Mouse (Mus musculus): ENCODE results near the gene Adcyap1r1. TPM values are rescaled to one million over a fixed set of nuclear protein-coding genes. Genes with fewer than 3 reads are reported as not detected.

Adcyap1r1 gene
- polyA plus RNA-seq, 1 experiment from 2014 or later, result 0.31 TPM

- in situ Hi-C loops (cut with MboI; ENCODE audit: low pct_unique_long_range_greater_than_20kb), result no loop called here
- DNase-seq (ENCODE audit: low read depth, low spot score) (no peak), ATAC-seq (no peak)
- POLR2A ChIA-PET, result no interaction called here
- no peak for TF ChIP-seq CTCF (IDR thresholded peaks at IDR 0.05)
- CTCF ChIA-PET, result no interaction called here
- H3K27me3 ChIP-seq, result peaks cover 14% of the 10 kb centered on the region
Measured at GRCm38 (mm10) chr6:55448976-55449678, 2.7 kb upstream of the Adcyap1r1 start.

- ATAC-seq (no peak), DNase-seq (ENCODE audit: low read depth, low spot score) (no peak)
- H3K27me3 ChIP-seq, result peaks cover 14% of the 10 kb centered on the region
- in situ Hi-C loops (cut with MboI; ENCODE audit: low pct_unique_long_range_greater_than_20kb), result no loop called here
- no peak for TF ChIP-seq CTCF (IDR thresholded peaks at IDR 0.05)
- POLR2A ChIA-PET, result no interaction called here
- CTCF ChIA-PET, result interaction anchor here (1.0 to 1.5 kb wide), 3 partner anchors 11 to 53 kb away, joined by 3 to 5 read pairs (median 3); no protein-coding TSS in a partner anchor
Measured at GRCm38 (mm10) chr6:55452381-55452780, 603 bp downstream of the Adcyap1r1 start.

GRCm38 (mm10) chr6:55453548-55453947 is 1.8 kb downstream of the Adcyap1r1 start:
- ATAC-seq, result no peak
- POLR2A ChIA-PET, result no interaction called here
- H3K27me3 ChIP-seq, result peaks cover 14% of the 10 kb centered on the region
- in situ Hi-C loops (cut with MboI; ENCODE audit: low pct_unique_long_range_greater_than_20kb), result no loop called here
- TF ChIP-seq CTCF (IDR thresholded peaks at IDR 0.05), result no peak
- CTCF ChIA-PET, result interaction anchor here (1.1 to 1.5 kb wide), 3 partner anchors 9 to 51 kb away, joined by 3 to 5 read pairs (median 3); no protein-coding TSS in a partner anchor
- no peak for DNase-seq (ENCODE audit: low read depth, low spot score)

- no peak for DNase-seq (ENCODE audit: low read depth, low spot score)
- no peak for ATAC-seq
- H3K27me3 ChIP-seq, result peaks cover 14% of the 10 kb centered on the region
- ChIA-PET POLR2A (no interaction called here), CTCF (no interaction called here)
- in situ Hi-C loops (cut with MboI; ENCODE audit: low pct_unique_long_range_greater_than_20kb), result no loop called here
- TF ChIP-seq CTCF (IDR thresholded peaks at IDR 0.05), result no peak
Measured at GRCm38 (mm10) chr6:55455641-55456040, 3.9 kb downstream of the Adcyap1r1 start.

GRCm38 (mm10) chr6:55457727-55458126 is 5.9 kb downstream of the Adcyap1r1 start:
- ATAC-seq (no peak), DNase-seq (ENCODE audit: low read depth, low spot score) (no peak)
- ChIA-PET POLR2A (no interaction called here), CTCF (no interaction called here)
- no peak for TF ChIP-seq CTCF (IDR thresholded peaks at IDR 0.05)
- H3K27me3 ChIP-seq, result no peaks in the 10 kb centered on the region
- in situ Hi-C loops (cut with MboI; ENCODE audit: low pct_unique_long_range_greater_than_20kb), result no loop called here

- TF ChIP-seq CTCF (IDR thresholded peaks at IDR 0.05), result no peak
- CTCF ChIA-PET, result interaction anchor here (1.0 kb wide), 1 partner anchor 66 kb away, joined by 4 read pairs; no protein-coding TSS in a partner anchor
- in situ Hi-C loops (cut with MboI; ENCODE audit: low pct_unique_long_range_greater_than_20kb), result no loop called here
- DNase-seq (ENCODE audit: low read depth, low spot score) (no peak), ATAC-seq (no peak)
- POLR2A ChIA-PET, result no interaction called here
- no peaks in the 10 kb centered on the region for H3K27me3 ChIP-seq
Measured at GRCm38 (mm10) chr6:55458156-55458555, 6.4 kb downstream of the Adcyap1r1 start.

GRCm38 (mm10) chr6:55459545-55460397 is 8.0 kb downstream of the Adcyap1r1 start:
- CTCF ChIA-PET, result interaction anchor here (0.8 to 2.1 kb wide), 5 partner anchors 11 to 62 kb away, joined by 3 to 10 read pairs (median 4); no protein-coding TSS in a partner anchor
- no peak for ATAC-seq
- TF ChIP-seq CTCF (IDR thresholded peaks at IDR 0.05), result no peak
- in situ Hi-C loops (cut with MboI; ENCODE audit: low pct_unique_long_range_greater_than_20kb), result no loop called here
- H3K27me3 ChIP-seq, result no peaks in the 10 kb centered on the region
- DNase-seq (ENCODE audit: low read depth, low spot score), result no peak
- POLR2A ChIA-PET, result no interaction called here

- no peaks in the 10 kb centered on the region for H3K27me3 ChIP-seq
- TF ChIP-seq CTCF (IDR thresholded peaks at IDR 0.05), result no peak
- no peak for DNase-seq (ENCODE audit: low read depth, low spot score)
- ATAC-seq, result no peak
- ChIA-PET CTCF (interaction anchor here (0.9 to 2.1 kb wide), 4 partner anchors 10 to 46 kb away, joined by 3 to 10 read pairs (median 3); no protein-coding TSS in a partner anchor), POLR2A (no interaction called here)
- in situ Hi-C loops (cut with MboI; ENCODE audit: low pct_unique_long_range_greater_than_20kb), result no loop called here
Measured at GRCm38 (mm10) chr6:55461141-55461540, 9.4 kb downstream of the Adcyap1r1 start.

- POLR2A ChIA-PET, result no interaction called here
- TF ChIP-seq CTCF (IDR thresholded peaks at IDR 0.05), result no peak
- ATAC-seq, result no peak
- in situ Hi-C loops (cut with MboI; ENCODE audit: low pct_unique_long_range_greater_than_20kb), result no loop called here
- H3K27me3 ChIP-seq, result no peaks in the 10 kb centered on the region
- no peak for DNase-seq (ENCODE audit: low read depth, low spot score)
- CTCF ChIA-PET, result interaction anchor here (1.4 kb wide), 2 partner anchors 45 to 50 kb away, joined by 3 read pairs; no protein-coding TSS in a partner anchor
Measured at GRCm38 (mm10) chr6:55461678-55462077, 9.9 kb downstream of the Adcyap1r1 start.

- no peaks in the 10 kb centered on the region for H3K27me3 ChIP-seq
- ATAC-seq (no peak), DNase-seq (ENCODE audit: low read depth, low spot score) (no peak)
- in situ Hi-C loops (cut with MboI; ENCODE audit: low pct_unique_long_range_greater_than_20kb), result no loop called here
- ChIA-PET CTCF (interaction anchor here (0.7 to 1.4 kb wide), 2 partner anchors 8 to 49 kb away, joined by 3 read pairs; no protein-coding TSS in a partner anchor), POLR2A (no interaction called here)
- TF ChIP-seq CTCF (IDR thresholded peaks at IDR 0.05), result no peak
Measured at GRCm38 (mm10) chr6:55462394-55462793, 10.6 kb downstream of the Adcyap1r1 start.
